Mouse (Mus musculus) bone marrow, adult 2 months (tissue): ENCODE data around the gene Ttpal.

ENCODE experiments used
- CTCF ChIP-seq: fragments of 200-500 bp; IDR thresholded peaks from 2 replicates; pipeline ENCODE4 v1.5.1; 2011; ENCODE audit warnings: low read length, control low read depth; ENCODE audit not compliant: control insufficient read depth, insufficient read depth
- POLR2A ChIP-seq: fragments of 200-500 bp; IDR thresholded peaks from 2 replicates; pipeline ENCODE4 v1.6.1; 2011; ENCODE audit warnings: low read depth, mild to moderate bottlenecking, control low read depth, low read length, borderline replicate concordance; ENCODE audit not compliant: control insufficient read depth

GRCm38 (mm10) chr2:163615906-163616651 lies 14.0 kb downstream of the Ttpal start:
- TF ChIP-seq CTCF (no peak), POLR2A (no peak)
